Mouse (Mus musculus) CH12.LX (cell line): Measurements from ENCODE around the gene Slc26a8. TPM values are rescaled to one million over a fixed set of nuclear protein-coding genes. Genes with fewer than 3 reads are reported as not detected.

Experiments
- DNase-seq: peaks from one replicate; pipeline ENCODE4 v3.0.0-alpha.2; 2013; ENCODE audit errors: extremely low read depth
- H3K27ac ChIP-seq: 2 replicates; pipeline ENCODE4 v1.5.1; 2012; ENCODE audit warnings: low read depth, mild to moderate bottlenecking, control low read depth, moderate library complexity; ENCODE audit not compliant: insufficient read depth
- H3K27me3 ChIP-seq: replicated peaks from 2 replicates; pipeline ENCODE3; 2012; ENCODE audit warnings: inconsistent platforms
- H3K36me3 ChIP-seq, 2 experiments: replicated peaks in 1 of 2; 2 replicates each; pipeline versions ENCODE3 to v1.6.1; 2012; ENCODE audit warnings: inconsistent platforms in 1 of 2, low read length in 1 of 2, mild to moderate bottlenecking in 1 of 2, mixed read lengths in 1 of 2, moderate library complexity in 1 of 2; ENCODE audit not compliant: control insufficient read depth in 1 of 2, insufficient read depth in 1 of 2
- H3K4me1 ChIP-seq, 2 experiments: 2 replicates each; pipeline ENCODE4 v1.6.1; 2012; ENCODE audit warnings: inconsistent platforms in 1 of 2, moderate library complexity in 1 of 2; ENCODE audit not compliant: insufficient read depth in 2 of 2, control insufficient read depth in 1 of 2
- H3K4me2 ChIP-seq: 2 replicates; pipeline ENCODE4 v1.6.1; 2012; ENCODE audit warnings: low read depth, mild to moderate bottlenecking, control low read depth; ENCODE audit not compliant: poor library complexity, insufficient read depth, severe bottlenecking
- H3K4me3 ChIP-seq, 3 experiments: fragments of 150-350 bp in 1 of 3; sonication (generic) in 1 of 3; replicated peaks in 1 of 3; 2 replicates each; pipeline versions ENCODE3 to v1.5.1; 2011 to 2012; ENCODE audit warnings: low read depth in 2 of 3, low read length in 2 of 3, mild to moderate bottlenecking in 2 of 3, moderate library complexity in 2 of 3, control low read depth in 1 of 3, improper control_type of control experiment in 1 of 3, inconsistent platforms in 1 of 3, mixed read lengths in 1 of 3; ENCODE audit not compliant: poor library complexity in 1 of 3
- H3K79me2 ChIP-seq: replicated peaks from 2 replicates; pipeline ENCODE4 v1.6.1; 2012; ENCODE audit warnings: mild to moderate bottlenecking, moderate library complexity; ENCODE audit not compliant: control insufficient read depth, poor library complexity, insufficient read depth, severe bottlenecking; ENCODE audit errors: extremely low read depth
- H3K9ac ChIP-seq: 2 replicates; pipeline ENCODE4 v1.6.1; 2012; ENCODE audit warnings: low read depth, mild to moderate bottlenecking, control low read depth, moderate library complexity; ENCODE audit not compliant: insufficient read depth
- H3K9me3 ChIP-seq: replicated peaks from 2 replicates; pipeline ENCODE3; 2012; ENCODE audit warnings: low read length, inconsistent platforms, mixed read lengths
- BHLHE40 ChIP-seq: IDR thresholded peaks from 2 replicates; pipeline ENCODE4 v1.6.1; 2011; ENCODE audit warnings: mild to moderate bottlenecking, low read depth, low read length, improper control_type of control experiment
- CHD2 ChIP-seq: IDR thresholded peaks from 2 replicates; pipeline ENCODE4 v1.6.1; 2011; ENCODE audit warnings: low read length, improper control_type of control experiment
- ELF1 ChIP-seq: IDR thresholded peaks from 2 replicates; pipeline ENCODE4 v1.6.1; 2014; ENCODE audit warnings: low read depth, mild to moderate bottlenecking, inconsistent platforms, low read length, improper control_type of control experiment
- EP300 ChIP-seq: IDR thresholded peaks from 2 replicates; pipeline ENCODE4 v1.6.1; 2011; ENCODE audit warnings: low read length, improper control_type of control experiment
- ETS1 ChIP-seq: conservative IDR thresholded peaks from 2 replicates; pipeline ENCODE4 v1.6.1; 2012; ENCODE audit warnings: low read depth, mild to moderate bottlenecking, inconsistent platforms, low read length, improper control_type of control experiment, moderate library complexity
- GABPA ChIP-seq: IDR thresholded peaks from 2 replicates; pipeline ENCODE4 v1.6.1; 2012; ENCODE audit warnings: low read depth, low read length, improper control_type of control experiment, inconsistent platforms; ENCODE audit not compliant: insufficient replicate concordance
- IRF4 ChIP-seq: IDR thresholded peaks from 2 replicates; pipeline ENCODE4 v1.6.1; 2014; ENCODE audit warnings: low read depth, mild to moderate bottlenecking, inconsistent platforms, low read length, improper control_type of control experiment
- JUN ChIP-seq: IDR thresholded peaks from 2 replicates; pipeline ENCODE4 v1.6.1; 2011; ENCODE audit warnings: low read depth, mild to moderate bottlenecking, low read length, improper control_type of control experiment, moderate library complexity; ENCODE audit not compliant: insufficient read depth
- JUND ChIP-seq: conservative IDR thresholded peaks from 2 replicates; pipeline ENCODE4 v1.6.1; 2011; ENCODE audit warnings: low read depth, low read length, improper control_type of control experiment
- KAT2A ChIP-seq: IDR thresholded peaks from 2 replicates; pipeline ENCODE4 v1.6.1; 2012; ENCODE audit warnings: low read length, improper control_type of control experiment, inconsistent platforms; ENCODE audit not compliant: insufficient replicate concordance
- MAFK ChIP-seq: IDR thresholded peaks from 2 replicates; pipeline ENCODE4 v1.6.1; 2011; ENCODE audit warnings: low read length, improper control_type of control experiment; ENCODE audit not compliant: insufficient replicate concordance
- MAZ ChIP-seq: IDR thresholded peaks from 2 replicates; pipeline ENCODE4 v1.6.1; 2012; ENCODE audit warnings: low read depth, mild to moderate bottlenecking, inconsistent platforms, low read length, improper control_type of control experiment, moderate library complexity
- MEF2A ChIP-seq: IDR thresholded peaks from 2 replicates; pipeline ENCODE4 v1.6.1; 2014; ENCODE audit warnings: low read depth, mild to moderate bottlenecking, inconsistent platforms, low read length, improper control_type of control experiment, borderline replicate concordance
- MXI1 ChIP-seq: IDR thresholded peaks from 2 replicates; pipeline ENCODE4 v1.6.1; 2011; ENCODE audit warnings: mild to moderate bottlenecking, low read depth, low read length, improper control_type of control experiment
- NELFE ChIP-seq: IDR thresholded peaks from 2 replicates; pipeline ENCODE4 v1.6.1; 2011; ENCODE audit warnings: low read depth, low read length, improper control_type of control experiment
- NRF1 ChIP-seq: IDR thresholded peaks from 2 replicates; pipeline ENCODE4 v1.6.1; 2014; ENCODE audit warnings: low read depth, mild to moderate bottlenecking, inconsistent platforms, low read length, improper control_type of control experiment, moderate library complexity
- PAX5 ChIP-seq: IDR thresholded peaks from 2 replicates; pipeline ENCODE4 v1.6.1; 2012; ENCODE audit warnings: low read length, inconsistent platforms, mixed read lengths
- POLR2A ChIP-seq: IDR thresholded peaks from 2 replicates; pipeline ENCODE4 v1.6.1; 2011; ENCODE audit warnings: low read depth, mild to moderate bottlenecking, improper control_type of control experiment, low read length
- RAD21 ChIP-seq: IDR thresholded peaks from 2 replicates; pipeline ENCODE4 v1.6.1; 2011; ENCODE audit warnings: low read depth, mild to moderate bottlenecking, low read length, improper control_type of control experiment, moderate library complexity
- SMC3 ChIP-seq: IDR thresholded peaks from 2 replicates; pipeline ENCODE4 v1.6.1; 2011; ENCODE audit warnings: low read depth, low read length, improper control_type of control experiment
- TBP ChIP-seq: conservative IDR thresholded peaks from 2 replicates; pipeline ENCODE4 v1.6.1; 2011; ENCODE audit warnings: low read depth, low read length, improper control_type of control experiment
- UBTF ChIP-seq: IDR thresholded peaks from 2 replicates; pipeline ENCODE4 v1.6.1; 2012; ENCODE audit warnings: low read depth, mild to moderate bottlenecking, inconsistent platforms, low read length, improper control_type of control experiment, moderate library complexity
- USF1 ChIP-seq: IDR thresholded peaks from 2 replicates; pipeline ENCODE4 v1.6.1; 2014; ENCODE audit warnings: low read depth, mild to moderate bottlenecking, inconsistent platforms, low read length, improper control_type of control experiment
- USF2 ChIP-seq: conservative IDR thresholded peaks from 2 replicates; pipeline ENCODE4 v1.6.1; 2011; ENCODE audit warnings: low read depth, low read length, improper control_type of control experiment
- ZC3H11A ChIP-seq: IDR thresholded peaks from 2 replicates; pipeline ENCODE4 v1.6.1; 2012; ENCODE audit warnings: low read depth, mild to moderate bottlenecking, inconsistent platforms, low read length, improper control_type of control experiment
- ZKSCAN1 ChIP-seq: IDR thresholded peaks from 2 replicates; pipeline ENCODE4 v1.6.1; 2012; ENCODE audit warnings: low read depth, inconsistent platforms, low read length, improper control_type of control experiment, borderline replicate concordance
- ZMIZ1 ChIP-seq: IDR thresholded peaks from 2 replicates; pipeline ENCODE4 v1.6.1; 2012; ENCODE audit warnings: low read depth, mild to moderate bottlenecking, inconsistent platforms, low read length, improper control_type of control experiment
- ZNF384 ChIP-seq: IDR thresholded peaks from 2 replicates; pipeline ENCODE4 v1.6.1; 2012; ENCODE audit warnings: low read depth, low read length, improper control_type of control experiment, inconsistent platforms
- dilution Hi-C: fragments of 300-500 bp; cut with MboI; formaldehyde crosslinking; loops from 2 replicates; pipeline ENCODE4 v1.14.3; 2020; ENCODE audit warnings: low sequenced_read_pairs; ENCODE audit not compliant: extremely low pct_unique_long_range_greater_than_20kb, extremely low pct_ligation_motif_present
- in situ Hi-C: fragments of 300-500 bp; cut with MboI; formaldehyde crosslinking; loops from 3 replicates; pipeline ENCODE4 v1.14.3; 2019; ENCODE audit warnings: low sequenced_read_pairs, low pct_ligation_motif_present, low pct_unique_long_range_greater_than_20kb, mixed read lengths
- polyA plus RNA-seq: library from polyadenylated mRNA; unstranded; fragments of >175 nt; gene quantifications from 2 replicates; pipeline ENCODE4 v1.2.1, GENCODE M21; 2012; ENCODE audit warnings: low read depth; ENCODE audit not compliant: insufficient read length
- total RNA-seq, 2 experiments: library from RNA; depleted of rRNA; stranded (reverse); fragments of 300-350 nt in 1 of 2; fragments of >200 nt in 1 of 2; gene quantifications; 2 replicates each; pipeline ENCODE4 v1.2.3; 2012 to 2014

Gene Slc26a8
- total and polyA plus RNA-seq, 3 experiments = 0.44 TPM; not detected in 2

- H3K4me1 ChIP-seq = no peaks in the 10 kb centered on the region
- no peak within 1 kb of the TSS for H3K4me2 ChIP-seq
- no peak within 1 kb of the TSS for H3K9ac ChIP-seq
- no peaks in the 10 kb centered on the region for H3K9me3 ChIP-seq
- no peak within 1 kb of the TSS for H3K27ac ChIP-seq
- H3K27me3 ChIP-seq = no peaks in the 10 kb centered on the region
- no peak for TF ChIP-seq USF2
- no peak for TF ChIP-seq CHD2
- TF ChIP-seq SMC3 = no peak
- no peak for TF ChIP-seq NELFE
- no peak for TF ChIP-seq ZMIZ1
- TF ChIP-seq BHLHE40 = no peak
- TF ChIP-seq ZKSCAN1 = no peak
- TF ChIP-seq MEF2A = no peak
- TF ChIP-seq KAT2A = no peak
- TF ChIP-seq MAFK = no peak
- no peak for TF ChIP-seq PAX5
- no peak for TF ChIP-seq ZC3H11A
- no peak for TF ChIP-seq EP300
- no peak for TF ChIP-seq JUND
- TF ChIP-seq MAZ = no peak
- no peak for TF ChIP-seq ZNF384
- no peak for TF ChIP-seq RAD21
- TF ChIP-seq UBTF = no peak
- TF ChIP-seq TBP = no peak
- no peak for TF ChIP-seq USF1
- no peak for DNase-seq
- dilution Hi-C loops (no loop called here), in situ Hi-C loops (no loop called here)
- no peaks in the 10 kb centered on the region for H3K79me2 ChIP-seq
- no peak within 1 kb of the TSS for H3K4me3 ChIP-seq
- H3K36me3 ChIP-seq = peaks cover 36 to 86% of the 10 kb centered on the region in 2 experiments
Measured at GRCm38 (mm10) chr17:28725783-28726182, 35.8 kb upstream of the Slc26a8 start, which contains the start of gene AC170998.1. Gene AC170998.1 (plus strand): TSS chr17:28726083.

DNA sequence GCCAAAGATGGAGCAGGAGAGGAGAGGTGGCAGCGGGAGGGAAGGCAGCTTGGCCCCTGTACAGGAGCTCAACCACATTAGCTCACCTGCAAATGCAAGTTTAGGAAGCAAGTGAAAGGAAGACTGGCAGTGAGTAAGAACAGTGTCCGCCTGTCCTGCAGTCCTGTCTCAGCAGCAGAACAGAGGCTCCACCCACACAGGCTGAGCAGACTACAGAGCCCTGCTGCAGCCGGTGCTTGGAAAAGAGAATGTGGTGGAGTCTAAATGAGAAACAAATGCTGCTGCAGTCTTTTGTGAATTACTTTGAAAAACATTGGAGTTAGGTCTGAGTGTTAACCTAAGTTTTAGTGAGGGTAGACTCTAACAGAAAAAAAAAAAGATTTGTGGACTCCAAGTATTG lies 27.5 kb upstream of the Slc26a8 start:
- no peak overlapping the region for H3K4me3 ChIP-seq
- dilution Hi-C loops = no loop called here

More for the DNA sequence above, 27.5 kb upstream of the Slc26a8 start:
- peaks cover 46 to 89% of the 10 kb centered on the region in 2 experiments for H3K36me3 ChIP-seq
- H3K27ac ChIP-seq = no peak overlapping the region
- DNase-seq = no peak
- peaks cover 4% of the 10 kb centered on the region; the same call in 1 of the 2 replicates for H3K79me2 ChIP-seq
- H3K9ac ChIP-seq = no peak overlapping the region
- peaks cover 3 to 10% of the 10 kb centered on the region in 2 experiments for H3K4me1 ChIP-seq
- no peaks in the 10 kb centered on the region for H3K27me3 ChIP-seq
- peaks cover 3% of the 10 kb centered on the region for H3K9me3 ChIP-seq
- H3K4me2 ChIP-seq = no peak overlapping the region
- no peak for TF ChIP-seq SMC3
- TF ChIP-seq NRF1 = no peak
- TF ChIP-seq JUND = no peak
- TF ChIP-seq RAD21 = no peak
- no peak for TF ChIP-seq MAZ
- TF ChIP-seq USF2 = no peak
- TF ChIP-seq JUN = no peak
- no peak for TF ChIP-seq IRF4
- TF ChIP-seq NELFE = no peak
- TF ChIP-seq MXI1 = no peak
- no peak for TF ChIP-seq GABPA
- no peak for TF ChIP-seq PAX5
- no peak for TF ChIP-seq MAFK
- no peak for TF ChIP-seq POLR2A
- no peak for TF ChIP-seq ELF1
- TF ChIP-seq ETS1 = no peak
- no peak for TF ChIP-seq ZMIZ1
- no peak for TF ChIP-seq ZNF384
- no peak for TF ChIP-seq EP300
- in situ Hi-C loops = no loop called here
